Mouse (Mus musculus): Measurements from ENCODE around the gene Zyx. TPM values are rescaled to one million over a fixed set of nuclear protein-coding genes. Genes with fewer than 3 reads are reported as not detected.

The Zyx gene
- polyA plus RNA-seq, 1 experiment from 2014 or later, result 52.4 TPM

DNA sequence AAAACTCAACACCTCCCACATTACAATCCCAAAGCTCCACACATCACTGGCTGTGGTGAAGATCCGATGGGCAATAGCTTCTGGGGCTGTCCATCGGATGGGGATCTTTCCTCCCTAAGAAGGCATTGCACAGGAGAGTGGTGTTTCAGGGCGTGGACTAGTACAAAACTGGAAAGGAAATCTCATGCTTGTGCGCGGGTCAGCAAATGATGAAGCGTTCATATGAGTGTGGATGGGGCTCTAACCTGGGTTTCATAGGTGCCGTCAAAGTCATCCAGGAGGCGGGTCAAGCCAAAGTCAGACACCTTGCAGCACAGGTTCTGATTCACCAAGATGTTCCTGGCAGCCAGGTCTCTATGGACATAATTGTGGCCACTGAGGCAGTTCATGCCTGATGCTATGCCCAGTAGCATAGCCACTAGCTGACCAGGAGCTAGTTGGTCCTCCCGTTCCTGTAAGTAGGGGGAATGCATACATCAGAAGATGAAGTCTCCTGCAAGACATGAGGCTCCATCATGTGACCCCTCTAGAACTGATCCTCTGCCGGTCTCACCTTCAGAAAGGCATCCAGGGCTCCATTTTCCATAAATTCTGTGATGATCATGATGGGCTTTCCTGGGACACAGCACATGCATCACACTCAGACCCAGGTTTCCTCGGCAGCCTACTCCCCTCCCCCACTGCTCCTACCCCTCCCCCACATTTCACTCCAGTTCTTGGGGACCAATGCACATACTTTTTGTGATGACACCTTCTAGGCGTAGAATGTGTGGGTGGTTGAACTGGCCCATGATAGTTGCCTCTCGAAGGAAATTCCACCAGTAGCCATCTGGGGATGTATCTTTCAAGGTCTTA is 11.8 kb downstream of the Zyx start:
- Histone ChIP-seq H3K4me3 (ENCODE audit: low read length) (no peak overlapping the region), H3K4me2 (ENCODE audit: low read length) (no peak overlapping the region), H3K9me3 (ENCODE audit: control insufficient read depth, low read length) (no peaks in the 10 kb centered on the region), H3K4me1 (ENCODE audit: control insufficient read depth, insufficient read depth, low read depth, low read length) (peaks cover 2% of the 10 kb centered on the region; the same call in 1 of the 2 replicates), H3K36me3 (ENCODE audit: control insufficient read depth, insufficient read depth, low read length) (peaks cover 19% of the 10 kb centered on the region), H3K9ac (ENCODE audit: low read depth, low read length) (no peak overlapping the region), H3K27me3 (replicated peaks; ENCODE audit: control insufficient read depth, insufficient read depth, low read length) (no peaks in the 10 kb centered on the region), H3K27ac (ENCODE audit: low read depth, low read length) (no peak overlapping the region)
- 94% methylated on average over 13 of the region's 13 CpGs for WGBS
- no peak for ATAC-seq

DNA sequence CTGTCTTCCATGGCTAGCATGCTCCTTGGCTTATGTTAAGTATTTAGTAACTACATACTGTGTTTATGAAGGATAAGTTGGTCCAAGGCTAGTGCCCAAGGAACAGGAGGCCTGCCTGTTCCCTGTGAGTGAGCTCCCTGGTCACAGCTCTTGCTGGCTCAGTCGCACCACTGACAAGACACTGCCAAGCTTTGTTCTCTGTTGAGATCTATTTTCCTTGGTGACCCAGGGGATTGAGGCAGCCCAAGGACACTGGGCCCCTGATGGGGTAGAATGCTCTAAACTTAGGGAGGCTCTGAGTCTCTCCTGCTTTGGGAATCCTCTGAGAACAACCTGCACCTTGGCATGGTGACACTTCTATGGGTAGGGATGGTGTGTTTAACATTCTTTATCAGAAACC is 12.6 kb downstream of the Zyx start:
- H3K4me3 ChIP-seq (ENCODE audit: low read length), result no peak overlapping the region
- H3K27me3 ChIP-seq (replicated peaks; ENCODE audit: control insufficient read depth, insufficient read depth, low read length), result no peaks in the 10 kb centered on the region
- H3K9ac ChIP-seq (ENCODE audit: low read depth, low read length), result no peak overlapping the region
- H3K27ac ChIP-seq (ENCODE audit: low read depth, low read length), result no peak overlapping the region
- no peaks in the 10 kb centered on the region for H3K9me3 ChIP-seq (ENCODE audit: control insufficient read depth, low read length)
- no peak for ATAC-seq
- H3K4me1 ChIP-seq (ENCODE audit: control insufficient read depth, insufficient read depth, low read depth, low read length), result peaks cover 2% of the 10 kb centered on the region; the same call in 1 of the 2 replicates
- peaks cover 13% of the 10 kb centered on the region for H3K36me3 ChIP-seq (ENCODE audit: control insufficient read depth, insufficient read depth, low read length)
- no peak overlapping the region for H3K4me2 ChIP-seq (ENCODE audit: low read length)
- WGBS, result 58% methylated on average over 1 of the region's 1 CpGs

DNA sequence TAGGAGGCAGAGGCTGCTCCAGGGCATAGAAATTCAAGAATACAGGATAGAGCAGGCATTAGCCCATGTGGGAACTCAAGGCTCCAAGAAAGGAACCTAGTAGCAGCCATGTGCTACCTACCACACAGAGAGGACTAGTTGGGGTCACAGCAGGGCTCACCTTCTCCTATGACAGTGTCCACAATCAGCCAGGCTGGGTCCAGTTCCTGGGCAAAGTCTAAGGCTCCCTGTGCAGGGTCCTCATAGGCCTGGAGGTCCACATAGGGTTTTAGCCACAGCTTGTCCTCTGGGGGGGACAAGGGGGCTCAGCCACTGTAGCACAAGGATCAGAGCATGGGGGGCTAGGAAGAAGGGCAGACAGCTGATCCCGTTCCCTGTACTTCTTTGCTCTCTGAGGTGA is 13.1 kb downstream of the Zyx start:
- no peak overlapping the region for H3K27ac ChIP-seq (ENCODE audit: low read depth, low read length)
- WGBS, result 88% methylated on average over 1 of the region's 1 CpGs

DNA sequence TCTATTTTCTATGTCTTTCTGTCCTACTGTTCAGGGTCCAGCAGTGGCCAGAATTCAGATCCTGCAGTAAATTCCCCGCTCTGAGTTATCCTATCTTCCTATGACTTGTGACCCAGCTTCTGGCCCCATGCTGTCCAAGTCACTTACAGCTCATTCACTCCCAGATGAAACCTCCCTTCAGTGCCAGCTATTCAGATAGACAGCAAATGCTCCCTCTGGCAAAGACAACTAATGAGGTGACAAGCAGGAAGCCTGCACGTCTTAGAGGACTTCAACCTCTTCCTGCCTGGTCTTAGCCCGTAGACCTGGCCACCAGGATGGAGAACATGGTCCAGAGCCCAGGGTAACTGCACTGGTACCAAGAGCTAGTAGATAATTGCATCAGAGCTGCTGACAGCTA is 13.5 kb downstream of the Zyx start:
- no peak overlapping the region for H3K4me2 ChIP-seq (ENCODE audit: low read length)
- 48% methylated on average over 3 of the region's 3 CpGs for WGBS

More for the DNA sequence above, 13.1 kb downstream of the Zyx start:
- no peak overlapping the region for H3K4me3 ChIP-seq (ENCODE audit: low read length)
- peaks cover 13% of the 10 kb centered on the region for H3K36me3 ChIP-seq (ENCODE audit: control insufficient read depth, insufficient read depth, low read length)
- no peaks in the 10 kb centered on the region for H3K9me3 ChIP-seq (ENCODE audit: control insufficient read depth, low read length)
- peaks cover 2% of the 10 kb centered on the region; the same call in 1 of the 2 replicates for H3K4me1 ChIP-seq (ENCODE audit: control insufficient read depth, insufficient read depth, low read depth, low read length)
- no peak overlapping the region for H3K4me2 ChIP-seq (ENCODE audit: low read length)
- no peaks in the 10 kb centered on the region for H3K27me3 ChIP-seq (replicated peaks; ENCODE audit: control insufficient read depth, insufficient read depth, low read length)
- H3K9ac ChIP-seq (ENCODE audit: low read depth, low read length), result no peak overlapping the region
- ATAC-seq, result peak; percentile 19; the same call in 1 of the 2 replicates

DNA sequence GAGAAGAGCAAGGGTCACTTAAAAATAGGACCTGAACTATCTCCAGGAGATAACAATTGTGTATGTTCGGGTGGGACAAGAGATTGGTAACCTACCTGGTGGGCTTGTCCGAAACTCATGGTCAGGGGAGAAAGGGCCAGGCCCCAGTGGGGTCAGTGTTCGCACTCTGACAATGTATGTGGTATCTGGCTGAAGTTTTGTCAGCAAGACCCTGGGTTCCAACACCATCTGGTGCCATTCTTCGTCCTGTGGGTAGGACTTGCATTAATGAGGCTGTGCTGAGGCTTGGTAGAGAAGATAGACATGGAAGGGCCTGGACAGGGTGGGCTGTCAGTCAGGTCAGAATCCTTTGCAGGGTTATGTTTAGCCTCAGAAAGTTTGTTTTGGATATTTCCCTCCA is 14.6 kb downstream of the Zyx start:
- H3K27me3 ChIP-seq (replicated peaks; ENCODE audit: control insufficient read depth, insufficient read depth, low read length), result no peaks in the 10 kb centered on the region
- WGBS, result 91% methylated on average over 4 of the region's 4 CpGs

More for the DNA sequence above, 13.5 kb downstream of the Zyx start:
- no peaks in the 10 kb centered on the region for H3K9me3 ChIP-seq (ENCODE audit: control insufficient read depth, low read length)
- peaks cover 13% of the 10 kb centered on the region for H3K36me3 ChIP-seq (ENCODE audit: control insufficient read depth, insufficient read depth, low read length)
- H3K27me3 ChIP-seq (replicated peaks; ENCODE audit: control insufficient read depth, insufficient read depth, low read length), result no peaks in the 10 kb centered on the region
- H3K9ac ChIP-seq (ENCODE audit: low read depth, low read length), result no peak overlapping the region
- H3K27ac ChIP-seq (ENCODE audit: low read depth, low read length), result no peak overlapping the region
- peaks cover 2% of the 10 kb centered on the region; the same call in 1 of the 2 replicates for H3K4me1 ChIP-seq (ENCODE audit: control insufficient read depth, insufficient read depth, low read depth, low read length)
- peak; percentile 24; the same call in 1 of the 2 replicates for ATAC-seq
- no peak overlapping the region for H3K4me3 ChIP-seq (ENCODE audit: low read length)

DNA sequence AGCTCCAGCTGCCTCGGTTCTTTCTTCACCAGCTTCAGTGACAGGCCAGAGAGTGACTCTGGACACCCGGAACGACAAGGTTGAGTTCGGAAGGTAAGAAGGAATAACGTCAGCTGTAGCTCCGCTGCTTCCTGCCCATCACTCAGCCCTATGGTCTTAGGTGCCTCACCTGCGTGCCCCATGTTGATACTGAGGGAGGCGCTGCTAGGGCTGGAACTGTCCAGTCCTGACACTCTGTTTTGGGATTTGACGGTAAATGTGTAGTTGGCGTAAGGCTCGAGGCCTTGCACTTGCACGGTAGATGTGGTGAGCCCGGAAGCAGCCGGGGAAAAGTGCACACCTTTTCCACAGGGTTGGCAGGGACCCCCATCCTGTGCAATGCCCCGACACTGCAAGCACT is 15.2 kb downstream of the Zyx start:
- H3K4me1 ChIP-seq (ENCODE audit: control insufficient read depth, insufficient read depth, low read depth, low read length), result peaks cover 2% of the 10 kb centered on the region; the same call in 1 of the 2 replicates
- no peaks in the 10 kb centered on the region for H3K9me3 ChIP-seq (ENCODE audit: control insufficient read depth, low read length)
- H3K36me3 ChIP-seq (ENCODE audit: control insufficient read depth, insufficient read depth, low read length), result peaks cover 5% of the 10 kb centered on the region
- no peaks in the 10 kb centered on the region for H3K27me3 ChIP-seq (replicated peaks; ENCODE audit: control insufficient read depth, insufficient read depth, low read length)
- H3K9ac ChIP-seq (ENCODE audit: low read depth, low read length), result no peak overlapping the region
- H3K4me3 ChIP-seq (ENCODE audit: low read length), result no peak overlapping the region
- no peak overlapping the region for H3K4me2 ChIP-seq (ENCODE audit: low read length)
- ATAC-seq, result no peak
- 93% methylated on average over 15 of the region's 15 CpGs for WGBS
- H3K27ac ChIP-seq (ENCODE audit: low read depth, low read length), result no peak overlapping the region

More for the DNA sequence above, 14.6 kb downstream of the Zyx start:
- Histone ChIP-seq H3K4me1 (ENCODE audit: control insufficient read depth, insufficient read depth, low read depth, low read length) (peaks cover 2% of the 10 kb centered on the region; the same call in 1 of the 2 replicates), H3K36me3 (ENCODE audit: control insufficient read depth, insufficient read depth, low read length) (peaks cover 8% of the 10 kb centered on the region), H3K9ac (ENCODE audit: low read depth, low read length) (no peak overlapping the region), H3K4me3 (ENCODE audit: low read length) (no peak overlapping the region), H3K9me3 (ENCODE audit: control insufficient read depth, low read length) (no peaks in the 10 kb centered on the region), H3K4me2 (ENCODE audit: low read length) (no peak overlapping the region), H3K27ac (ENCODE audit: low read depth, low read length) (no peak overlapping the region)
- ATAC-seq, result no peak

DNA sequence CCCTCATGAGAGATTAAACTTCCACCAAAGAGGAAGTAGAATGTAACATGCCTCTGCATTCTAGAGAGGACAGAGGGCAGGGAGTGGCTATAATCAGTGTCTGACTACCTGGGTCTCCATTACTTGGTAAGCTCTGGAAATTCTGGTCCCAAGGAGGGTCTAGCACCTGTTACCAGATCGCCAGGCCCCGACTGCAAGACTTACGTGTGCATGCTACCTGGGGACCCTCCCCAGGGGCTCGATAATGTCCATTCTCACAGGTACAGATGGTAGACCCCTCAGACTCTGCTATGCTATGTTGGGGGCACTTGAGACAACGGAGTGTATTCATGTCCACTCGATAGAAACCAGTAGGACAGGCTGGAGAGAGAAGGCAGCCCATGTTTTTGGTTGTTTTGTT is 15.8 kb downstream of the Zyx start:
- no peaks in the 10 kb centered on the region for H3K27me3 ChIP-seq (replicated peaks; ENCODE audit: control insufficient read depth, insufficient read depth, low read length)
- H3K9me3 ChIP-seq (ENCODE audit: control insufficient read depth, low read length), result no peaks in the 10 kb centered on the region
- no peak overlapping the region for H3K4me2 ChIP-seq (ENCODE audit: low read length)
- ATAC-seq, result no peak
- no peak overlapping the region for H3K27ac ChIP-seq (ENCODE audit: low read depth, low read length)
- 84% methylated on average over 6 of the region's 6 CpGs for whole genome bisulfite sequencing
- no peak overlapping the region for H3K4me3 ChIP-seq (ENCODE audit: low read length)
- H3K36me3 ChIP-seq (ENCODE audit: control insufficient read depth, insufficient read depth, low read length), result peaks cover 3% of the 10 kb centered on the region; the same call in 1 of the 2 replicates
- H3K9ac ChIP-seq (ENCODE audit: low read depth, low read length), result no peak overlapping the region
- peaks cover 2% of the 10 kb centered on the region; the same call in 1 of the 2 replicates for H3K4me1 ChIP-seq (ENCODE audit: control insufficient read depth, insufficient read depth, low read depth, low read length)

DNA sequence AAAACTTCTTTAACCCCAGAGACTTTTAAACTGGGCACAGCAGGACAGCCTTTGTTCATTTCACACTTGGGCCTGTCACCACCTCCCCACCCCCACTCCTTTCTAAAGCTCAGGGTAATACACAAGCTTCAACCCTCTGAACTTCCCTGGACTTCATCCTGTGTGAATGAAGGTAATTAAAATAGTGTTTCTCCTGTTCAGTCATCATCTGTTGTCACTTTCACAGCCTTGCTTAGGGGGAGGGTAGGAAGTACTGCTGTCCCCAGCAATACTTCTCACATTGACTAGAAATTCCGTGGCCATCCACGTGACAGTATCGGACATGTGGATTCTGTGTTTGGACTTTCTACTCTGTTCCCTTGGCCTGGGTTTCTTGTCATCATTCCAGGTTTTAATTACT is 20.4 kb downstream of the Zyx start:
- Histone ChIP-seq H3K4me1 (ENCODE audit: control insufficient read depth, insufficient read depth, low read depth, low read length) (peaks cover 14% of the 10 kb centered on the region), H3K36me3 (ENCODE audit: control insufficient read depth, insufficient read depth, low read length) (no peaks in the 10 kb centered on the region), H3K9me3 (ENCODE audit: control insufficient read depth, low read length) (no peaks in the 10 kb centered on the region), H3K9ac (ENCODE audit: low read depth, low read length) (no peak overlapping the region), H3K27ac (ENCODE audit: low read depth, low read length) (no peak overlapping the region), H3K4me3 (ENCODE audit: low read length) (no peak overlapping the region), H3K27me3 (replicated peaks; ENCODE audit: control insufficient read depth, insufficient read depth, low read length) (no peaks in the 10 kb centered on the region; the same call in 1 of the 2 replicates), H3K4me2 (ENCODE audit: low read length) (no peak overlapping the region)
- WGBS, result 6% methylated on average over 3 of the region's 3 CpGs
- ATAC-seq, result no peak

DNA sequence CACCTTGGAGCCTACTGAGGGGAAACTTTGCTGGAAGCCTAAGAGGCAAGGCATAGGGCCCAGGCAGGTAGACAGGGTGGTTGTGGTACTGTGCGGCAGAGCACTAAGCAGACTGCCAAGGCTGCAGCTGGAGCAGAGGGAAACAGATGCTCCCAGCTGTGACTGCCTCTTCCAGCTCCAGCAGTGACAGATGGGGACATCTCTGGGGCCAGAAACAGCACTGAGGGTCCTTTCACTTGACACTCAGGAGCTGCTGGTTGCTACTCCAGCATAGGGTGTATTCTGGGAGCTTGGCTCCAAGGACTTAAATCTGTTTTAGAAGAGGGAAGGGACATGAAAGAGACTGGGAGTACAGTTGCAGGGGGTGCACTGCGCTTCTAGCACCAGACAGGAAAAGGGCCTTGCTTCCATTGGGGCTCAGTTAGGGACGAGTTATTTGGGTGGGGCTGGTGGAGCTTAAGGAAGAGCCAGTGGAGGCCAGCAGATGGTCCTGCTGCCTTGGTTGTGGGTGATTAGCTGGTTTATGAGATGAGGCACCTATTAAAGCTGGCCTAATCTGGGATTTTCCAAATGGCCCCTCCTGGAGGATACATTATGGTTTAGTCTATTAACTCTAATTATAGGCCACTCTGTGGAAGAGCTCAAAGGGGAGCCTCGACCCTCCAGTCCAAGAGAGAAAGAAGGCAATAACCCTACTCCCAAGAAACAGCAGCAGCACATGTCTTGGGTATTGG is 21.4 kb downstream of the Zyx start:
- 49% methylated on average over 4 of the region's 4 CpGs for WGBS
- peaks cover 14% of the 10 kb centered on the region for H3K4me1 ChIP-seq (ENCODE audit: control insufficient read depth, insufficient read depth, low read depth, low read length)
- H3K4me2 ChIP-seq (ENCODE audit: low read length), result no peak overlapping the region
- no peak overlapping the region for H3K4me3 ChIP-seq (ENCODE audit: low read length)
- no peak overlapping the region for H3K9ac ChIP-seq (ENCODE audit: low read depth, low read length)
- no peak overlapping the region for H3K27ac ChIP-seq (ENCODE audit: low read depth, low read length)
- H3K9me3 ChIP-seq (ENCODE audit: control insufficient read depth, low read length), result no peaks in the 10 kb centered on the region
- no peaks in the 10 kb centered on the region for H3K36me3 ChIP-seq (ENCODE audit: control insufficient read depth, insufficient read depth, low read length)
- no peaks in the 10 kb centered on the region; the same call in 1 of the 2 replicates for H3K27me3 ChIP-seq (replicated peaks; ENCODE audit: control insufficient read depth, insufficient read depth, low read length)
- ATAC-seq, result peak; percentile 19; the same call in 1 of the 2 replicates
